Mouse (Mus musculus) layer of hippocampus, adult 11-12 months (tissue): Measurements from ENCODE around the gene Gramd4.
"Not testable (repeated sequence)": the region's sequence is repeated elsewhere in the genome, so short reads cannot be mapped to it uniquely, and the experiment has no call there.

Experiments
- DNase-seq: peaks from one replicate; pipeline ENCODE4 v3.0.0; 2022; ENCODE audit warnings: low spot score

Gramd4 gene

DNA sequence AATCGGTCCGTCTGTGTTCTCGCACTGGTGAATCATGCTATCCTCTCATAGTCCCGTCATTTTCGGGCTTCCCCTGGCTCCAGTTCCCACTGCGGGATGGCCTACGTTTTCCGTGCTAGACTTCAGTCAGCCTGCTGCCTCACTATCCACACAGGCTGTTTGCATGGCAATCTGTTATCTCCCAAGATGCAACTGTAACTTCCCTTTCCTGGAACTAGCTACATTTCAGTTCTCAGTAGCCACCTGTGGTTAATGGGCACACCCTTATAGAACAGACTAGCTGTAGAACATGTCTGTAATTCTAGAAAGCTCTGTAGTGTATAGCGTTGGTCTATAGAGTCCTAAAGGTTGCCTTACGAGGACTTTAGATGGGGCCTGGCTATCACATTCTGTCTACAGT, 6.3 kb upstream of the Gramd4 start:
- DNase-seq, result no peak

DNA sequence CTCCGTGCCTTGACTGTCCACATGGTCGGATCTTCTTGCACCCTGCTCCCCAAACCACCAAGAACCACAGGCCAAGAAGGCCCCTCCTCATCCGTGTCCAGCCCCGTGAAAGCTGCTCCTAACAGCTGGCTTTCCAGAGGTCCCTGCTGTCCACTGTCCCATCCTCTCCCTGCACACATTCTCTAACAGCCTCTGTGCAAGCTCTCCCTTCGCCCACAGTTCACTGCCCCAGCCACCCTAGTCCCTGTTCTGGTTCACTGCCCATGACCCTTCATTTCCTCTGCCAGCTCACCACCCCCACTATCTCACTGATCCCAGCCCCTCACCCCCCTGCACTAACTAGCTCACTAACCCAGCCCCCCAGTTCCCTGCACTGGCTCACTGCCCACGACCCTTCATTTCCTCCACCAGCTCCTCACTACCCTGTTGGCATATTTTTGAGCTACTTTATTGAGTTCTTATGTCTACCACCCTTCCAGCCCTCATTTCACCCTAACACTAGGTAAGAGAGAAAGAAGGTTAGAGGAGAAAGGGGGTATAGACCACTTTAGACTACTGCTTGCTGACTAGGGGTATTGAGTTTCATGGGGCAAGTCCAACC, 5.5 kb upstream of the Gramd4 start:
- no peak for DNase-seq

DNA sequence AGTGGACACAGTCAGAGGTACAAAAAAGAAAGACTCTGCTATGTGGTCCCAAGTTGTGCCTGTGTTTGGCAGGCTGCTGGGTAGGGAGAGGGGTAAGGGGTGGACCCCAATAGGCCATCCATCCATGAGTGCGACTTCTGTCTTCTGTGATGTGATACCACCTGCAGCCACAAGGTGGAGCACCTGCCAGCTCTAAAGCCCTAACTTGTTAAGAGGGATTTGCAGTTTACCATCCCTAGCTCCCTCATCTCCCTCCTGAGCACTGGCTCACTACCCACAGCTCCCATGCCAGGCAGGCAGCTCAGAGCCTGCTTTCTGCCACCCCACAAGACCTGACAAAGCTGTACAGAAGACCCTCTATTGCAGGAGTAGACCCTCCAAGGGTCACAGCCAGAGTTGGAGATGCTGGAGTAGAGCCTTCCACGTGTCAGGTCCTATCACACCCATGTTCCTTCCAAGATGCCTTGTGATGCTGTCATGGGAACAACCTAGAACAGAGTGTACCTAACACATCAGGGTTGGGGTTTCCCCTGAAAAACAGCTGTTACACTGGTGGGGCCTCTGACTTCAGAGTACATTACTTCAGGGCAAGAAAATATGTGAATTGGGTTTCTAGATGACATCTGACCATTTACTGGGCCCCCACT, 3.5 kb upstream of the Gramd4 start:
- DNase-seq, result peak; percentile 84

DNA sequence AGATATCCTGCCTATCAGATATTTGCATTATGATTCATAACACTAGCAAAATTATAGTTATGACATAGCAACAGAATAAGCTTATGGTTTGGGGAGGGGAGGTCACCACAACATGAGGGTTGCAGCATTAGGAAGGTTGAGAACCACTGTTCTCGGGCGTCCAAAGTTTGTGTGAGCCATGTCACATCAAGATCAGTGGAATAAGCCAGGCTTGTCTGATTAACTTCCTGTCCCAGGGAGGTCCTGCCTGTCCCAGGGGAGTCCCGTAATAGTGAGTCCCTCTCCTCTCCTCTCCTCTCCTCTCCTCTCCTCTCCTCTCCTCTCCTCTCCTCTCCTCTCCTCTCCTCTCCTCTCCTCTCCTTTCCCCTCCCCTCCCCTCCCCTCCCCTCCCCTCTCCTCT, 2.6 kb upstream of the Gramd4 start:
- not testable (repeated sequence) for DNase-seq

DNA sequence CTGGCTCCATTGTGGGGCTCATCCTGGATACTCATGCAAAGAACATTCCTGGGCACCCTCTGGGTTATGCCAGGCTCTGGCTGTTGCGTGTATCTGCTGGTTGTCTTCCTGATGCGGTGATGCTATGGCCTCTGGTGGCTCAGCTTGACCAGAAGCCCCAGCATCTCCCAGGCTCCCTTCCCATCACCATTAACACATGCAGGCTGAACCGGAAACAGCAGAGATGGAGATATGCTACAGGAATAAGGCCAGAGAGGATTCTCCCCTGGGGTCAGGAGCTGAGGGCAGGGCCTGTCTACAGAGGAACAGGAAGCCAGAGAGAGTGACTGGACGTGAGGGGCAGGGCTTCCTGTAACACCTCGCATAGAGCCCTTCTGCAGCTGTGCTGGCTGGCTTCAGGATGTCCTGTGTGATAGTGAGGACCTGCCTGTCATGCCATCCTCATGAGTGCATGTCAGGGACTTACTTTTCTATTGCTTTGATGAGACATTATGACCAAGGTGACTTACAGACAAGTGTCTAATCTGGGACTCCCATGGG, 1.2 kb upstream of the Gramd4 start:
- DNase-seq, result no peak

DNA sequence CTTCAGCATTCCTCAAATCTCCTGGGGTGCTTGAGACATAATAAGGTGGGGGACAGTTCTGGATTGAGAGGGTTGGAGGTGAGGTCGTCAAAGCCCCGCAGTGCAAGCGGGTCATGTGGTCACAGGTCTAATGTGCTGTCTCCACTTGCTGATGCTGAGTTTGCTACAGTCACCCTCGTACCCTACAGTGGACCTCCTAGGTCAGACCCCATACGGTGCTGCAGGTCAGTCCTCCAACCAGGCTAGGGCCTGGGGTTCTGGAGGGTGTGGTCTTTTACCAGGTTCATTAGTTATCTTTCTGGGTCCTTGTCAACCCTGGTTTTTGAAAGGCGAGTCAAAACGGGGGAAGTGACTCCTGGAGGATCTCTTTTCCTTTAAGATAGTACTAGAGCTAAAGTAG, 413 bp downstream of the Gramd4 start:
- no peak for DNase-seq

DNA sequence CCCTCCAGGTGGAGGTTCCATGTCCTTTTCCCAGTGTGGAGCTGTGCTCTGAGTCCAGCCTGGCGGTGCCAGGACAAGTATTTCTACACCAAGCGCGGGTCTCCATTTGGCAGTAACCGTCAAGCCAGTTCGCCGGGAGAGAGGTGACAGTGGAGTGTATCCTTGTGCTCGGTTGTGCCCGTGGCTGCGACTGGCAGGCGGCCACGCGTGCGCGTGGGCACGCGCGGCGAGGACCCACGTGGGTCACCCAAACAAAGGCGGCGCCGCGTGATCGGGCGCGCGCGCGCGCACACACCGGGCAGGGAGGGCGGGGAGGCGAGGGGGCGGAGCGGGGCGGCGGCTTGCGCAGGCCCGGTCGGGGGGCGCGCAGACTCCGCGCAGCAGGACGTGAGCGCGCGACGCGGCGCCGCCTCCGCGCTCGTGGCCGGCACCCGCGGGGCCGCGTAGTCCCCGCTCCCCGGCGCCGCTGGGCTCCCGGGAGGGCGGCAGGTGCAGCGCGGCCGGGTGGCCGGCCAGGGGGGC, 960 bp downstream of the Gramd4 start:
- DNase-seq, result peak; percentile 89

DNA sequence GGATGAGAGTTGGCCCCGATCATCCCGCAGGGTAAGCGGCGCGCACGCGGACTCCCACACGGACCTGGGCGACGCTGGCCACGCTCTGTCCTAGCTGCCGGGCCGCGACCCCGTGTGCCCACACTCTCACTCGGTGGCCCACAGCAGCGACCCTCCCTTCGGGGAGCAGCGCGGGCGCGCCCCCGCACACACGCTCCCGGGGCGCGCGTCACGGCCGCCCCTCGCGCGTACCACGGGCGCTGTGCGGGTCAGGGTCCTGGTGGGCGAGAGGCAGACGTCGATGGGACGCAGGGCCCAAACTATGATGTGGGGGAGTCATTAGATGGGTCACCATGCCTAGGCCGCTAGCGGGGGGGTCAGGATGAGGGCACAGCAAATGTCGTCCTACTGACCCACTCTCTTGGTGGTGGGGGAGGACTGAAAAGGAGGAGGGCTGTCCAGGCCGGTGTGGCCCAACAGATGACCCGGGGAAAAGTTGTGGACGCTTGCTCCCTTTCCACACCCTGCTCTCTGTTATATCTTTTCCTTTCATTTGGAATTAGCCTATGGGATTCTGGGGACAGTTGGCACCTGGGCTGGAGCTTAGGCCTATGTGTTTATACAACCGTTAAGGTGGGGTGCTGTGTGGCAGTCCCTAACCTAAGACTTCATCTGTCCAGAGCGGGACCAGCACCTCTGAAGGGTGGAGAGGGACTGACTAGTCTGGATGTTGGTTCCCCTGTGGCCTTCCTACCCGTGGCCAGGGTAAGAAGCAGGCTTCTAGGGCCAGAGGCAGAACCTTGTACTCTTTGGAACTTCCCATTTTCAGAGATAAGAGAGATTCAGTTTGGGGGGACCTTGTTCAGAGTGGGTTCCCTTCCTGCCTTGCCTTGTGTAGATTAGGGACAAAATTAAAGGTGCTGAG, 1.7 kb downstream of the Gramd4 start:
- DNase-seq, result no peak

DNA sequence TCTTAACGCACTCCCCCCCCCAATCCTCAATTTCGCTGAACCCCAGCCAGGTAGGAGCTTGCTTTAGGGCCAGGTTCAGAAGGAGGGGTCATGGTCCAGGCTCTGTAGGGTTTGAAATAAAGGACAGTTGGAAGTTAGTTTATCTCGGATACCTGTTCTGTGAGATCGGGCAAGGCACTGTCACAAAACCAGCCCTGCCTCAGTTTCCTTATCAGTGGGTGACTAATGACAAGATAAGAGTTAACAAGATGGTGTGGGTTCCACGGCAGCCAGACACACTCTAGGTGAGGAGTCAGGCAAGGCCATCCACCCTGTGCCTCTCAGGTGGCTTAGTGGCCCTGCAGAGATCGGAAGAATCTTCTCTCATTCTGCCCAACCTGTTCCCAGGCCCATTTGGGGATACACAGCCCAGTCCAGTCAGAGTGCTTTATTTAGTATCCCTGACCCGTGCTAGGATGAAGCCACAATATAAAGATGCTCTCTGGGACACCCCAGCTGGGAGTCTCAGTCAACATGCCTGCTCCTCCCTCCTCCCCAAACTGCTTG, 2.4 kb downstream of the Gramd4 start:
- DNase-seq, result no peak

DNA sequence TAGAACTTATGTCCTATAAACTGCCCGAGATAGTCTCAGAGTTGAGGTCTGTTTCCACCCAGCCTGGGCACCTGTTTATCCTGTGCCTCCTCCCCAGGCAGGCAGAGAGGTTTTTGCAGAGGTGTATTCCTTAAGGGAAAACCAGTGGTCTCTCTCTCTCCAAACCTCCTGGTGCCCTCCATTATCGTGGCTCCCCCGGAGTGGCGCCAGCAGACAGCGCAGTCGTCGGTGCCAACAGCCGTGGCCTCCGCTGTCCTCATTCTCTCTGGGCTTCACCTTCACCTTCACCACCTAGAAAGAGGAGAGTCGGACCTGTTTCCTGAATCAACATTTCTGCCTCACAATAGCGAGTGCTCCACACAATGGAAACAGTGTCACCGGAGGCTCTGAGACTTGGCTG, 3.1 kb downstream of the Gramd4 start:
- no peak for DNase-seq

DNA sequence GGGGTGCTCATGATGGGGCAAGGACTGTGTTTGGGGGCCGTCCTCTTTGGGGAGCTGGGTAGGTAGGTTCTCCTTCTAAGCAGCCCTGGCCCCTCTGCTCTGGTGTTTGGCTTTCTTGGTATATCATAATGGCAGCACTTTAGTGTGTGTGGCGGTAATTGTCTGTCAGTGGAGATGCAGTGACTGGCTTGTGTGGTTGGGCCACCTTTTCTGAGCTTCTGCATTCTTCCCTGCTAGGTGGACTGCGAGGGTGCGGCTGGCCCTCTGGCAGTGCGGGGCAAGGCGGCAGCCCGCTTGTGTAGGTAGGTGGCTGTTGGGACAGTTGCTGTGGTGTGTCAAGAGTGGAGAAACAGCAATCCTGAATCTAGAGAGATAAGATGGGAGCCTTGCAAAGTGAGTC, 3.7 kb downstream of the Gramd4 start:
- DNase-seq, result no peak

DNA sequence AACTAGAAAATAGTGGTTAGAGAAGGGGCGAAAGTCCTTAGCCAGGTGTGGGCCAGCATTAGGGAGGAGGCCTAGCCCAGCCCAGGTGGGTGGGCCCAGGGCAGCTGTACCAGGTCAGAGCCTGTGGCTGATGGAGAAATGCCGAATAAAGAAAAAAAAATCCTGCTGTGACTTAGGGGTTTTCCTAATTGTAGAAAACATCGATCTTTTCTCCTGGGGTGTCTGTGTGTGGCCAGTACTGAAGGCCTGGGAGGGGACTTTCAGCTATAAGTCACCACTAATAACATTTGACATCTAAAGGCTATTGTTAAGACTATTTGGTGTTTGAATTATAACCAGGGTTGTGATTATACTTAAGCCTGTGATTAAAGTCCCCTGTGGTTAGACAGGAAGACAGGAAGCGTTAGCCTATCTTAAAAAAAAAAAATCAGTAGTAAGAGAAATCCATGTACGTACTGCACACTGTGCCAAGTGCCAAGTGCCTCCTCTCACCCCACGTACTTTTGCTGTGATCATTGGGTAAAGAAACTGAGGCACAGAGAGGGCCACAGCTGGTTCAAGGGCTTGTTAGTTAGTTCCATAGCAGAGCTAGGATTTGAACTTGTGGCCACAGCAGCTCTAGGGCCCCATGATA, 4.5 kb downstream of the Gramd4 start:
- no peak for DNase-seq

DNA sequence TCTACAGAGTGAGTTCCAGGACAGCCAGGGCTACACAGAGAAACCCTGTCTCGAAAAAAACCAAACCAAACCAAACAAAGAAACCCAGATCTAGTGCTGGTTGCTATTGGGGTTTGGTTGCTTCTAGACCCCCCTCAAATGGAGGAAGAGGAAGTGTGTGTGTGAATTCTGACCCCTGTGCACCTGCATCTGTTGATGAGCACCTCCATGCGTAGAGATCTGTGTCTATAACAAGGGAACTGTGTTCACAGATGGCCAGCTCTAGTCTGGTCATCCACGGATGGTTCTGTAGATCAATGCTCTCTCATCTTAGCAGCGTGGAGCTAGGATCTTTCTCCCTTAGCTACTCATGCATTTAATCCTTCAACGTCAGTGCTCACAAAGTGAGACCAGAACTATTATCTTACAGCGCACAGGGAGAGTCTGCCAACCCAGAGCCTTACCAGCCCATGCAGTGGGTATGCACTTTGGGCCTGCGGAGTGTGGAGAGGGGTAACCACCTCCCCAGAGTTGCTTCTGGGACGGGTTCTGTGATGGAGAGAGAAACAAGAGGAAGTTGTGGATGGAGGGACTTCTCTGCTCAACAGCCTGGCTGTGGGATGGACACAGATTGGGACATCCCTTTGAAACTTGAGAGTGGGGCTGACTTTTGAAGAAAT, 6.8 kb downstream of the Gramd4 start:
- DNase-seq, result no peak

DNA sequence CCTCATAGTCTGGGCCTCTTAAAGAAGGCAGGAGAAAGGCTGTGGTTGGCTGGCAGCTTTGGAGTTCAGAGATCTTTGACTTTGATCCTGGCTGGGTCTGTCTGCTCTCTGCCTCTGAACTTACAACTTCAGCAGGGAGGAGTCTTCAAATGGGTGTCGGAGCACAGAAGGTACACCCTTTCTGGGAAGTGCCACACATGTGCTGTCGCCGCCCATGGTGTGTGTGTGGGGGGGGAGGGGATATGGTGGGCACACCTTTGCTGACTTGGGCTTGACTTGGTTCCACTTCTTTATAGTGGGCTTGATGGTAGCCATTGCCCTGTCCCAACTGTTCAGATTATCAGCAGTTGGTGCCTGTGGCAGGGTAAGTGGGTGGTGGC, 7.3 kb downstream of the Gramd4 start:
- no peak for DNase-seq

DNA sequence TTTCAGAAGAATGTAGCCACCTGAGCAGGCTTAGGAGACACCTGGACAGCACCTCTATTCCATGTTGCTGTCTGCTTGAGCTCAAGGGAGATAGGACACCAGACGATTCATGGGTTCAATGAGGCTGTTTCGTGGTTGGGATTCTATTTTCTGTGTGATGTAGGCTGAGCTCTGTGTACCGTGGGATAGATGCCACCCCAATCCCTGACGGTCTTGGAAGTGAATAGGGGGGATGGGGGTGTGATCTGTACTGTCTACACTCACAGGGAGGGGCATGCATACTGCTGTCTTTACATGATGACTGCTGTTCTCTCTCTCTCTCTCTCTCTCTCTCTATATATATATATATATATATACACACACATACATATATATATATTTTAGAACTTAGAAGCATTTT, 7.9 kb downstream of the Gramd4 start:
- no peak for DNase-seq

DNA sequence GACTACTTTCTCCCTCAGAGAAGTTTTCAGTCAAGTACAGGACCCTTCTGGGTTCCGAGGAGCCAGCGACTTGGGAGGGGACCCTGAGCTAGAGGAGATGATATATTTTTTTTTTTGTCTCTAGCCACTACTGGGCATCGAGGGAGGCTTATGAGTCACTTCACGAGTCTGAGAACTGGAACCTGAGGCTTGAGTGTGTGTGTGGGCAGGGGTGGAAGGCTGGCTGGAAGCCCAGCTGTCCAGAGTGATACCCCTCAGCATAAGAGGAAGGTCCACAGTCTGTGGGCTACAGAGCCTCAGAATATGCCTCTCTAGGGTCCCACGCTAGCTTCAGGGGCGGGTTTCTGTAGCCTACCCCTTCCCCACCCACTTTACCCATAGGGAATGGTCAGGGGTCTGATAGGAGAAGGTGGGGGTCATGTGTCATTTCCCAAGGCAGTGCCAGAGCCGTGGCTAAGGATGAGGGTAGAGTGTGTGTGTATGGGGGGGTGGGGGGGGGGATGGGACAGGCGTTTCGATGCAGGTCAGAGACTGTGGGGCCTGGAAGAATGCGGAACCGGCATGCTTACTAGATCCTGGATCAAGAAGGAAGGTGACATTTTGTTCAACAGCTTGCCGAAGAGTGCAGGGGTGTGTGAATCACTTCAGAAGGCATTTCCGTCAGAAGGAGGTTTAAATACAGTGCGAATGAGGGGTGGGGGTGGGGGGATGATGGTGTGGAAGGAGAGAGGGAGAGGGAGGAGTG, 9.5 kb downstream of the Gramd4 start:
- no peak for DNase-seq

DNA sequence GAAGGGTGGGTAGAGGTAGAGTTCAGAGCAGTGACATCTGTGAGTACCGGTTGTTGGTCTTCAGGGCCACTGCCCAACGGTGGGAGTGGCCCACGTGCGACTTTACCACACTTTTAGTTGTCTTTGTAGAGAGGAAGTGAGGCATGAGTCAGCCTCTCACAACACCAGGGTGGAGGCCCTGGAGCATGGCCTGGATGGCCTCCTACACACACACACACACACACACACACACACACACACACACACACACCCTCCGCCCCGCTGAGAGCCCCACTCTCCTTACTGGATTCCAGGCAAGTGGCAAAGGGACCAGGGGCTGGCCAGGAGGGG, 10.1 kb downstream of the Gramd4 start:
- no peak for DNase-seq

DNA sequence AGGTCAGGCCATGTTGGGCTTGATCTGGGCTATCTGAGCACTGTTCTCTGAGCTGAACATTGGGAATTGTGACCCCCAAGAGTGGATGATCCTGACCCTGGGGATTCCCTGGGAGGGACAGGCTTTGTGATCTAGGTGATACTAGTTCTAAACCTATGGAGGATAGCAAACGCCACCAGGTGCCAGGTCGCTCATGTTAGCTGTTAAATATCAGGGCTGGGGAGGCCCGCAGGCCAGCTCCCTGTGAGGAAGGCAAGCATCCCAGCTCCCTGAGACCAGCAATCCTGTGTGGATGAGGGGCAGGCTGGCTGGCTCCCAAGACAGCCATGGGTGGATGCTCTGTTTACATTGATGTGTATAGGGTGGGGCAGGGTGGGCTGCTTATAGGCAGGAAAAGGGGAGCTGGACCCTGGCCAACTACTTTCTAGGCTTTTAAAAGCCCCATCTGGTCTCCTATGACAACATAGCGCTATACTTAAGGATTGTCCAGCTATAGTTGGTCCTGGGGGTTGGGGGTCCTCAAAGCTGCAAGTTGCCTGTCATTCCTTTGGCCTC, 10.5 kb downstream of the Gramd4 start:
- DNase-seq, result no peak

DNA sequence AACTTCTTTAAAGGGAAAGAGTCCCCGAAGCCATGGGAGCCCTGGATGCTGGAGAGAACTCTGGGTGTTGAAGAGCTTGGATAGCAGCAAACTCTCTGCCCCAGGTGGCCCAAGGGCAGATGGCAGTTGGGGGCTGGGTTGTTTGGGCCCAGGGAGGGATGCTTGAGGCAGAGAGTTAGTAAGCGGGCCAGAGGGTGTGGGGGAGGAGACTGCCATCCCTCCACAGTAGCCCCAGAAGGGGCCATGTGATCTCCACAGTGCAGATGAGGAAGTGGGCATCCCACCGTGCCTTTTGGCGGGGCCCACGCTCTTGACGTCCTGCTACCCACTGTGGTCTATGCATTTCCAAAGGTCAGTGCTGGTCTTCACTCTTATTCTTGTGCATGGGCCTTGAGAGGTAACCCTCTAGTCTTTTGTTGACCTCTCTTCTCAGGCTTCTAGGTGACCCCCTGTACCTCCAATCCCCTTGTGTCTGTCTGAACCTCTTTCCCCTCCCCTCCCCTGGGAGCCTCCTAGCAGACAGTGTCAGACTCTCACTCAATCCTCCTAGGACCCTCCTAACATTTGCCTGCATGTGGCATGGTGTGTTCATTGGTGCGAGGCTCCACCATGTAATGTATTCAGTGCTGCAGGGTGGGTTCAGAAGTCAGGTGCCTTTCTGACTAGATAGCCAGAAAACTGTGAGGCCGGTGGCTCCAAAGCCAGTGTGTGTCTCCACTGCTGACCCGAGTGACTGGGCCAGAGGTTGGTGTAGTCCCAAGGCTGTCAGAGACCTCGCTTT, 11.7 kb downstream of the Gramd4 start:
- no peak for DNase-seq

DNA sequence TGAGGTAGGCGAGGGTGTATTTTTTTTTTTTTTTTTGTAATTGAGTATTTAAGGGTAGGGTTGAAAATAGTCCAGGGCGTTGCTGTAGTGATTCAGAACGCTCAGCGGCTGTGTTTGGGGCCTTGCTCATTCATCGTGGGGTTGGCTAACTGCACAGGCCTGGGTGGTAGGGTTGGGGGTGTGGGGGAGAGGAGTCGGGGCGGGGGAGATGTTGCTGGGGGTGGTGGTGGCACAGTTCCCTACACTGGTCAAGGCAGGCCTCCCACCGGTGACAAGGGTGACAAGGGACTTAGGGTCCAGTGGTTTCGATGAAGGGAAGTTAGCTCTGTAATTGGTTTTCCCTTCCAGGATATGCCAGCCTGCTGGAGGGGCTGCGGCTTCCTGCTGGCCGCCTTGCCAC, 12.9 kb downstream of the Gramd4 start:
- DNase-seq, result no peak
